Mouse (Mus musculus) heart, adult 18-20 months (tissue): Measurements from ENCODE around the gene Exoc8. TPM values are rescaled to one million over a fixed set of nuclear protein-coding genes. Genes with fewer than 3 reads are reported as not detected.

Source experiments
- DNase-seq, 2 experiments: peaks; one replicate each; pipeline ENCODE4 v3.0.0; 2021 to 2022; ENCODE audit warnings: mixed read lengths in 1 of 2
- long read RNA-seq, 2 experiments: library from polyadenylated mRNA; stranded (forward); transcript quantifications; one replicate each; pipeline ENCODE4 v2.0.0; 2021
- total RNA-seq, 2 experiments: library from RNA; stranded (reverse); gene quantifications; 2 replicates each; pipeline ENCODE4 v1.2.3; 2021

The Exoc8 gene
- 10 to 100 TPM; 18.4 to 18.7 TPM for total RNA-seq
- long read RNA-seq, experiment 1, full-length matches to known transcripts, result 9 of 9 reads
- long read RNA-seq, experiment 1, partial matches to known transcripts, result 0 of 9 reads
- long read RNA-seq, experiment 1, other reads (novel, unspliced or antisense), result 0 of 9 reads
- long read RNA-seq, experiment 2, full-length matches to known transcripts, result 2 of 2 reads
- long read RNA-seq, experiment 2, partial matches to known transcripts, result 0 of 2 reads
- long read RNA-seq, experiment 2, other reads (novel, unspliced or antisense), result 0 of 2 reads

DNA sequence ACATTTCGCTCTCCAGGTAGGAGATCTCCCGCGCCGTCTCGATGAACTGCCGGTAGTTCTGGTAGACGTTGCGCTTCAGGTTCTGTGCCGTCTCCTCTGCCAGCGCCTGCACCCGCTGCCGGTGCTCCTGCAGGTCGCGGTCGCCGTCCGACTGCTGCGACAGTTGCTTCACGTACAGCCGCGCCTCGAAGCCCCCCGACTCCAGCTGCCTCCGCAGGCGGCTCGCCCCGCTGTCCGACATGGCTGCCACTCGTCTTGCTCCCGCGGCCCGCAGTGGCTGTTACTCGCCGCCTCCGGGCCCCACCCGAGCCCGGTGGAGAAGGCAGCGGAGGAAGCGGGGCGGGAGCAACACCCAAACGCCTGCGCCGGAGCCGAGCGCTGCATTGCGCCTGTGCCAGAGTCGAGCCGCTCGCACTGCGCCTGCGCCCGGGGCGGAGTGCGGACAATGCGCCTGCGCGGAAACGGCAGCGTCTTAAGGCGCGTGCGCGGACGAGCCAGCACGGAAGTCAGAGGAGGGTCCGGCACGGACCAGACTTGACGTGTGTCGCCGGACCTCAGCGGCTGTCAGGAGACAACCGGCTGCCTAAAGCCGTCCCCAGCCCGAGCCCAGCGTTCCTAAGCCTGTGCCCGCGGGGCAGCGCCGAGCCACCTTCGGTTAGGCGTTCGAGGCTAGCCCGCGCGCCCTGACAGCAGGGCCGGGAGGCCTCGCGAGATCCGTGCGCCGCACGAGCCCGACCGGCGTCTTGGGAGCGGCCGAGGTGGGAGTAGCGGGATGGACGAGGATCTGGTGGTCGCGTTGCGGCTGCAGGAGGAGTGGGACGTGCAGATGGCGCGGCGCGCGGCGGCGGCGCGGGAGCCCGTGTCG is at the start of gene Exoc8, which contains the start of gene Sprtn:
Gene Exoc8 (minus strand): TSS at position 320 of the 865 bp plus-strand sequence.
Gene Sprtn (plus strand): TSS at position 501 of the 865 bp plus-strand sequence.
- peak; percentile 97 to 99 for DNase-seq

DNA sequence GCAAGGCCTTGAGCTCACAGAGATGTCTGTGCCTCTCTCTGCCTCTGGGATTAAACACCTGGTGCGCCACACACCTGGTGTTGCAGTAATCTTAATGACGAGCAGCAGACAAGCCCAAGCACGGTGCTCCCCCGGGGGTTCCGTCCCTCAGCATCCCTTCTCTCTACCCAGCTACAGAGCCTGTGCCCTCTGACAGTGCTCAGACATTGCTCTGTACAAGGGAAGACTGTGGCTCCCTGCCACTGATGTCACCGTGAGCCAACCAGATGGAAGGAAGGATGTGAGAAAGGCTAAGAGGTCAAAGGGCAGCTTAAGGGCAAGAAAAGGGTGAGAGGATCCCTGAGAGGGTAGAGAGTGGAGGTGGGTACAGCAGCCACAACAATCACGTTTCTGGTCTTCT is 46.9 kb upstream of the Exoc8 start:
- DNase-seq, result peak in 1 of 2 experiments; percentile 32

DNA sequence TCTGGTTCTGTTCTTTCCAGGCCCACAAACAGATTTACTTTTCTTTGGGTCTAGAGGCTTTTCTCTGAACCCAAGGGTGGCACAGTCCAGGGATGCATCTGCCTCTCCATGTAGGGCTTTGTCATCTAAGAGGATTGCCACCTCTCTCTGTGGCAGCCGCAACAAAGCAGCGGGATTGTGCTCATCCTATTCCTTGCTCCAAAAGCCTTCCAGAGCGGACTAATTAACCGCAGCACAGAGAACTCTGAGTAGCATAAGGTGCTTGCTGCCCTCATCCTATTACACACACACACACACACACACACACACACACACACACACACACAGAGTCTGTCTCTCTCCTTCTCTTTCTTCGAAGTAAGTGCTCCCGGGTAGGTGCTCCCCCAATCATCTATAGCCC is 46.3 kb upstream of the Exoc8 start:
- DNase-seq, result no peak

DNA sequence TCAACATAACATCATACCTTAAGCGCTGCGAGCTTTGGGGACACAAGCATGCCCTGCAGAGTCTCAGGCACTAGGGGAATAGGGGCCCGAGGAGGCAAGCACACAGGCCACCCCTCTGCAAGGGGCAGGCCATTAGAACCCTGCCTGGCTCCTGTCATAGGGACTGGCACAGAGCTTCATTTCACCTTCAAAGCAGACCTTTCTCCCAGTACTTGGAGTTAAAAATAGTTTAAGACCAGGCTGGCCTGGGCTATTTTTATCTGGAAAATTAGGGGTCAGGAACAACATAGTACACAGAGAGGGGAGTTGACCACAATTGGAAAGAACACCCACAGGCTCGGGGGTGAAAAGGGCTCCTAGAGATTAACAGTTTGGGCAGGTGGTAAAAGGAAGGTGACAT is 39.8 kb upstream of the Exoc8 start:
- peak; percentile 58 to 76 for DNase-seq

DNA sequence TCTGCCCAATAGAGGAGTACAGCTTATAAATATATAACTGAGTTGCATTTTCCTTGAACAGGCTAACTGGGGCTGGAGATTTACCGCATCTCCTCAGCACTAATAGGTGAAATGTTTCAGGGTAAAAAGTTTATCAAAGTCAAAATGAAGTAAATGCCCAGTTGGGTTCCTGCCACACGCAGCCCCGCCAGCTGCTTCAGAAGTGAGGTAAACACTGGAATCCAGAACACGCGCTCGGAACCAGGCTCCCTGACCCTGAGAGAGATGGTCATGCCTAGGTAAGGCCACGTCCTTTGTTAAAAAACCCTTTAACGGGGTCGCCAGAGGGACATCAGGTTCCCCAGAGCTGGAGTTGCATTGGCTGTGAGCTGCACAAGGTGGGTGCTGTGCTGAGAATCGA is 39.2 kb upstream of the Exoc8 start:
- no peak for DNase-seq

DNA sequence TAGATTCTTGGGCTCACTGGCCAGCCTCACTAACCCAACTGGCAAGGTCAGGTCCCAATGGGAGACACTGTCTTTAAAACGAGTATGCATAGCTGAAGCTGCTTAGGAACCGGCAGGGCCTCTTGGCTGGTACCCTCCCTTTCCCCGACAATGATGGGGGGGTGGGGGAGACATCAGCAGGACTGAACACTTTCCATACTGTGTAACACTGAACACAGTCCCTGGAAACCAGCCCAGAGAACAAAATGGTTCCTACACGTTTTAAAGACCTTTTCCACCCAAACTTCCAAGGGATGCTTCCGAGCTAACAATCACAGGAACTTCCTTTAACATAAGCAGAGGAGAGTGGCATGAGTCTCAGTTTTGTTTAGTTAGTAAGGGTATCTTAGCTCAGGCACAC is 37.6 kb upstream of the Exoc8 start:
- no peak for DNase-seq

DNA sequence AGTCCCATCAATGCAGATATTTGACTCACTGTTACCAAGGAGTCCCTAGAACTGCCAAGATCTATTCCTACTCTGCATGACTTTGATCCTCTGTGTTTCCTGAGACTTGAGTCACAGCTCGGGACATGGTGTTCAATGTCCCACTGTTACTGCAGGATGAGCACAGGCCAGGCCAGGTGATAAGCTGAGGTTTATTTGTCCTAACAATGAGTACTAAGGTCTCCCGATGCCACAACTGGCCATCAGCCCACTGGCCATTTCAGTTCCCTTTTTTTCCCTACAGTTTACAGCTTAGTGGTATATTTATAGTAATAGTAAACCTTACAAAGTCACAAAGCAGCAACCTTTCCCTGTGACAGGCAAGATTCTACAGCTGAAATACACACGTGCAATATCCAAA is 34.9 kb upstream of the Exoc8 start:
- DNase-seq, result peak; percentile 67 to 78

DNA sequence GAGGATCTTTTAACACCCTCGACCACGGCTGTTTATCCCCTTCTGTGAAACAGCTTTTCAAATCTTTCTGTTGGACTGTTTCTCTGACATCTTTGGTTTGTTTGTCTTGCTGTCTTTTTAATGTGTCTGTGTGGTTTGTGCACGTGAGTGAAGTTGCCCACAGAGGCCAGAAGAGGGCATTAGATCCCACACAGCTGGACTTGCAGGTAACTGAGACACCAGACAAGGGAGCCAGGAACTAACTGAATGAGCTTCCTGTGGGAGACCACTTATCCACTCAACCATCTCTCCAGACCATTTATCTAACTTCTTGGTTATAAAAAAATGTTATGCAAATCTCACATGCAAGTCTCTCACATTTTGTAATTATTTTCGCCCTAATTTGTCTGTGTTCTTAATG is 33.1 kb upstream of the Exoc8 start:
- no peak for DNase-seq

DNA sequence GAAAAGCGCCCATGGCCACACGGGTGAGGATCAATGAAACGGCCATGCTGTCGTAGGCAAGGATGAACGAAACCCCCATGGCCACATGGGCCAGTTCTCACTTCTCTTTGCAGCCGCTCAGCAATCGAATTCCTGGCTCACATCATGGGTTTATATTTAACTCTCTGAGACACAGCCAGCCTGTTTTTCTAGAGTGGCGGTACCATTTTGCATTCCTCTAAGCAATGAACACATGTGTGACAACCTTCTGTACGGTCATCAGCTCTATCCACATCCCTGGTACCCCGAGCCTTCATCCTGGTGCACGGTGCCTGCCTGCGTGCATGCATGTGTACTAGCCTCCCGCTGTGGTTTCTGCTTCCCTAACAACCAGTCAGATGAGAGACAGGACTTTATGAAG is 32.6 kb upstream of the Exoc8 start:
- DNase-seq, result peak; percentile 47 to 56

DNA sequence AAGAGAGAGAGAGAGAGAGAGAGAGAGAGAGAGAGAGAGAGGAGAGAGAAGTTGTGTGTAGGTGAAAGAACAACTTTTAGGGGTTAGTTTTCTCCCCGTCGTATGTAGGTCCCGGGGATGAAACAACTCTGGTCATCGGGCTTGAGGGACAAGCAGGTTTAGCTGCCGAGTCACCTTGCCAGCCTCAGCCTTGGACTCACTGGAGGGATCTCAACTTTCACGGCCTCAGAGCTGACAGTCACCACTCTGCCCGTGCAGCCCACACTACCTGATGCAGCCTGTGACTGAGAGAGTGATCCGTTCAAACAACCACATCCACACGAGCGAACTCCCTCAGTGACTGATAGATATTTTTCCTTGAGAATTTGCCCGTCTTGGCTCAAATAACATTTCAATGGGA is 31.5 kb upstream of the Exoc8 start:
- peak in 1 of 2 experiments; percentile 47 for DNase-seq

DNA sequence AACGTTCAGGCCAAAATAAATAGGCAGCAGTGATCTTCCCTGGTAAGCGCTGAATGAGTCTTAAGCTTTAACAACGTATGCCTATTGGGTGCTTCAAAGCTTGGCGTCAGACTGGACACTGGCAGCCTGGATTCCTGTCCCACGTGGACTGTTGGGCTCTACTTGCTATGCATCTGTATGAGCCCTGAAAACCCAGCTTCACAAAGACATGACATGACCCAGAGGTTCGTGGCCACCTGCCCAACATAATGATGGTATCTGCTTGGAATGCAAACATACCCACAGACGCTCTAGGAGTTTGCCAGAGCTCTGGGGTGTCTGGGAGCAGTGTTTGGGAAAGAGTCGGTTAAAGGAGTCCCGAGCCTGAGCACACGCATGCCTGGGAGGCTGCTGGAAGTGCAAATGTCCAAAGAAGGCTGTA is 28.9 kb upstream of the Exoc8 start:
- peak; percentile 75 to 78 for DNase-seq

DNA sequence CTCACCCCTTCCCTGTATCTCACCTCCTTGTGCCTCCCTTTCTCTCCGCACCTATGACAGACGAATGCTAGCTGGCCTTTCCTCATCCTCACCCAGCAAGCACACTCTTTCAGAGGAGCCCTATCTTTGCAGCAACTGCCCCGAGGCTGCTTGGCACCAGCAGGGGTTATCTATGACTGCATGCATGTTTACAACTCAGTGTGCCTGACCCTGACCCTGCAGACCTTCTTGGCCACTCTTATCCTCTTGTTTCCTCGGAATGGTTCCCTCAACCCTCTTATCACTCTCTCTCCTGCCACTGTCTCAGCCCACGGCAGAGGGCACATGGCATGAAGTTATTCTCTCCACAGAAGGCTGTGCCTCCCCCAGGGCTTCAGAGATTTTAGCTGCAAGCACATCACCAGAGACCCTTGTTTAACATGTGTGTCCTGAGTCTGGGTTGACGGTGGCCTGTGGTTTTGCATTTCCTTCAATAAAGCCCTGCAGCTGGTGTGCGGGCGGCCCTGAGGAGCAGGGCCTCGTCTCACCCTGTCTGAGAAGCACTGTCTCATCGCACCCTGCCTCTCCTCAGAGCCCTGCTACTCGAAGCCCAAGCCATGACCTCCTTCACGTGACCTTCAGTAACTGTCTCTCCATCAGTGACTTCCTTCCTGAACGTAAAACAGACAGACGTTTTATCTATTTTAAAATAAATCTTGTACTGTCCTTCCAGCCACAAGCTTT is 28.2 kb upstream of the Exoc8 start:
- peak in 1 of 2 experiments; percentile 45 for DNase-seq

DNA sequence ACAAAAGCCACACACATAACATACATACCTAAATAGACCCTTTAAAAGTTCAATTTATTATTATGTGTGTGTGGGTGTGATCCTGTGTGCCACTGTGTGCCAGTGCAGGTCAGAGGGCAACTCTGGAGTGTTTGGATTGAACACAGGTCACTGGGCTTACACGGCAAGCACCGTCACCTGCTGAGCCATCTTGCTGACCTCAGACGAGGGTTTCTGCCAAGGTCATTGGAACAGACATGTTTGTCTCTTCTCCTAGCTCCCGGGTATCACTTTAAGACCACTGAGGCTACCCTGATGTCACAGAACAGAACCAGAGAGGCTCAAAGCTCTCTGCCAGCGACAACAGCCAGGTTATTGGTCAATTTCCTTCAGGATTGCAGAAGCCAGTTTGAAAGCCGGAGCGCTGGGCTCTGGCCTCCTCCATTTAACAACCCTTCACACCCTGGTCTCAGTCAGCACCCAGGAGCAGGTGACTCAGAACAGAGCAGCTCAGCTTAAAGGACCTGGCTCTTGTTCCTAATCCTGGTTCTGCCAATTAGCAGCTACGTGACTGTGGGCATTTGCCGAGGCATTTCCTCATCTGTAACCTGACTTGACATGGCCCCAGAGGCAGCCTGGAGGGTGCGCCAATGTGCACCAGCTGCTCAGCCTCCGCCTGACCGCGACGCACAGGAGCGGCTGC is 26.6 kb upstream of the Exoc8 start:
- DNase-seq, result peak; percentile 75 to 84

DNA sequence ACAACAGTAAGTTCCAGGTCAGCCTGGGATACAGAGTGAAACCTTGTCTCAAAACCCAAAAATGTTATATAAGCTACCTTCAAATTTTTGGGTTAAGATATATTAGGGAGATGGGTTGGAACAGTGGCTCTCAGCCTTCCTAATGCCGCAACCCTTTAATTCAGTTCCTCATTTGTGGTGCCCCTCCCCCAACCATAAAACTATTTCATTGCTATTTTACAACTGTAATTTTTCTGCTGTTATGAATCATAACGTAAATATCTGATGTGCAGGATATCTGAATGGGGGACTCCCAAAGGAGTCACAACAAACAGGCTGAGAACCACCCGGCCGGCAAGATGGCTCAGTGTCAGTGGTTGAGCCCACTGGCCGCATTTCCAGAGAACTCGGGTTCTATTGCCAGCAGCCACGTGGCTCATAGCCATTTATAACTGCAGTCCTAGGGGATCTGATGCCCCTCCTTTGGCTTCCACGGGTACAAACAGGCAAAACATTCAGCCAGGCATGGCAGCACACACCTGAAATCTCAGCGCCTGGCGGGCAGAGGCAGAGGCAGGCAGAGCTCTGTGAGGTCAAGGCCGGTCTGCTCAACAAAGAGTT is 25.1 kb upstream of the Exoc8 start:
- peak; percentile 43 to 64 for DNase-seq

DNA sequence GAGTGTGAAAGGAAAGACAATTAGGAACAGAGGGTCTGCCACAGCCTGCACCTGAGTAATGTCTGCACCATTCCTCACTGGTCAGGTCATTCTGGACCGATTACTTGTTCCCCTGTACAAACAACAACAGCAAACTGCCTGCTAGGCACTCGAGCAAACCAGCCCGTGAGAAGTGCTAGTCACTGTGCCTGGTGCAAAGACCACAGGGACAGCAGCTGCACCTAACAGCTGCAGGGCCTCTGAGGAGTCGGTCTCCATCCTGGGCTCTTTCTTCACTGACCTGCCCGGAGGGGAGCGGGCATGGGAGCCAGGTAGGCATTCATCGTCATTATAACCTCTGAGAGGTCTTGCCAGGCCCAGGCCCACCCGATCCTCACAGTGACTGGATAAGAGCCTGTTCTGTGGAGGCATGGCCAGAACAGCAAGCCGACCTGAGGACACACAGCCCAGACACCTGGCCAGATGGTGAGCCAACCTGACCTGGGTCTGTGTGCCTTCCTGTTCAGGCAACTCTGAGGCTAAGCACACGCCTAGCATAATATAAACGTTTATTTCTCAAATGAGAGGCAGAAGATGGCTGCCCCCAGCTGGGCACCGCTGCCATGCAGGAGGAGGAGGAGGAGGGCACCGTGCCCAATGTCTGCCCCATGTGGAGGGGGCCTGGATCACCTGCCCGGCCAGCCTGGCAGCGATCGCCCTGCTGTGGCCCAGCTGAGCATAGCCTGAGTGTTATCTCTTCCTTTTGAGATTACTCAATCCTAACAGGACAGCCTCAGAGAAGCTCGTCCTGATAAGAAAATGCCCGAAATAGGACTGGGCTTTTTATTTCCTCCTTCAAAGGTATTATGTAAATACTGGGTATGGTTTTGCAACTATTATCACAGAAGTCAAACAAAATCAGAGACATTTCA is 24.1 kb upstream of the Exoc8 start:
- DNase-seq, result peak; percentile 65 to 72

DNA sequence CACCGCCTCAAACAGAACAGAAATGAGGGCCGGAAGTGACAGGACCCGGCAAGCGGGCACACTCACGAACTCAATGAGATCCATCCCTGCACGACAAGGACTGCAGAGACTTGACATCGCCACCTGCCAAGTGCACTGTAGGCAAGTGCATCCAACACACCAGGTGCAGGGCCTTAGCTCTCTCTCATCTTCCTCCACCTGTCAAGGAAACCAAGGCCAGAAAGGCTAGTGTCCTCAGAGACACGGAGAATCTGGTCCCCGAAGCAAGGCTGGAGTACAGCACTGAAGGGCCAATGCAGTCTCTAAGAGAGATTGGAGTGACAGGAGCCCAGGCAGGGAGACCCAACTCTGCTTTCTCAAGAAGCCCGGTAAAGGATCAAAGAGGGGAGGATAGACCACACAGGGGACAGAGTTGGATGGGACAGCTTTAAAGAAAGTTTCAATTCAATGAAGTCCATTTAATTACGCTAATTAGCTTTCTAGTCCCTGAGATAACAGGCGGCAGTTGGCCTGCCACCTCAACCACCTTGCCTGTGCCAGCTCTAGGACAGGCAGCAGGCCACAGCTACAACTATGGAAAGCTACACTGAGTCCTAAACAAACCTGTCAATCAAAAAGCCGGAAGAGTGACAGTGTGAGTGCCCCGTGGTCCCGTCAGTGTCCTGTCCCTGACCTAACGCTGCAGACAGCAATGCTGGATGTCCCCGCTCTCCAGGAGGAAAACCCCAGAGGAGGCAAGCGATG is 20.4 kb upstream of the Exoc8 start:
- no peak for DNase-seq

DNA sequence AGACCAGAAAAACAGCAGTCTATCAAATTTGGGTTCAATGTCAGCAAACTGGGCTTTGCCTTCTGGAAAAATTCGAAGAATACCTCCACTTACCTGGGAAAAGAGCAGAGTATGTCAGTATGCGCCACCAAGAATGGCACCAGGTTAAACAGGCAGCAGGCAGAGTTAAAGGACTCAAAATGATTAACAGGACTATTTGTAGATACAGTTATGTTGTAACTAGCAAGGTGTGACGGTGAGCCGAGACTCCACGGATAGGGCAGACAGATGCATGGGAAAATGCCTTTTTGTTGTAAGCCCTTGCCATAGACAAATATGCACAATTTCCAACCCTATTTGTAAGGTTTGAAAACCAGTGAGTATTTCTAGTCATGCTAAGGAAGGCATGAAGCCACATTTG is 16.6 kb upstream of the Exoc8 start:
- no peak for DNase-seq

DNA sequence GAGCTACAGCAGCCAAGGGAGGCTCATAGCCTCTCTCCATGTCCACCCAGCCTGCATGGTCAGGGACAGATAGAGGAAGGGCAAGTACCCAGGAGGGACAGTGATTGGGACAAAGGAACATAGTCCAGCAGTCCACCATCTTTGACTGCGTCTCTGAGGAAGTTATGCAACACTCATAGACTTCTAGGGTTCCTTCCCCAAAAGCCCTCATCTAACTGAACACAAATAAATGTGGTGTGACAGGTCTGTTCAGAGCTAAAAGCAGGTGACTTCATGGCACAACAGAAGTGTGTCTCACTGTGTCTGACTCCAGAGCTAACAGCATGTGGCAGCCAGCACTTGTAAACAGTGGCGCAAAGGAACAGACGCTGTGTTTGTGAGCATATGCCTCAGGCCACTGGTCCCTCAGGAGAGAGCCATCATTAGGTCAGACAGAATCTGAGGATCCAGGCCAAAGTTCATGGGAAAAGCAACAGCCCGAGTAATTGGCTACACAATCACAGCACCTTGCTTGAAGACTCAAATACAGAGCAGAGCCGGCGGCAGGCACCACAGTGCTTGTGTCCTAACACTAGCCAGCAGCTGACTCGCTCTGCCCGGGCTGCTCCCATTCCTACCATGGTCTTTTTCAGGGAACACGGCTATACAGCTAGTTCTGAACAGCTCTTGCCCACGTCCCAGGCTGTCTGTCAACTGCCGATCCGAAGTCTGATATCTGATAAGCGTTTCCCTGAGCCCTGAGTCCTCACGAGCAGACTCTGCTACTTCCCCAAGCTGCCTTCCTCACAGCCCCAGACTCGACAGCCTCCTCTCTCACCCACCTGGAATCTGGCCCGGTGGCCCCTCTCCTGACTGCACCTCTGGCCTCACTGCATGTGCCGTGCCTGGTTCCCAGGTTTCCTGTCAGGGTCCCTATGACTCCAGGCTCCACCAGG is 14.7 kb upstream of the Exoc8 start:
- peak; percentile 38 to 40 for DNase-seq

DNA sequence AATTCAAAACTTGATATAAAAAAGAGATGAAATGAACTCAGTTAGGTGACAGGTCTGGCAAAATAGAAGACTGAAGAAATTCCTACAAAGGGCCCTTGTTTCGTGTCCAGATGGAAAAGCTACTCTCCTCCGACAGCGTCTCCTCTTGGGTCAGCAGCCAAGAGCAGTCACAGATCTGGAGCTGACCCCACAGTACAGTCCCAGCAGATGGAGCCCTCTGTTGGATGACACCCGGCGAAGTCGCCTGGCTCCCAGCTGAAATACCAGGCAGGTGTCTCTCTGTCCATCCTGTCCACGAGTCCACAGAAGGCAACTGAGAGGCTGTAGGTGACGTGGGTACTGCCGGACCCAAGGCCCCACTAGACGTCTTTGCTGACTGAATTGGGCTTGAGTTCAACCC is 12.8 kb upstream of the Exoc8 start:
- DNase-seq, result peak; percentile 58 to 60
